Mouse (Mus musculus) C2C12 (cell line): ENCODE measurements at regions not wholly inside any gene's neighbourhood (a gene's known extent, or its start where the extent isn't known, plus 50 kb on each side); places are given as distances from the start of the nearest gene placed in this dataset.

Source experiments
- H3K27me3 ChIP-seq: one replicate; pipeline ENCODE4 v1.6.1; 2011; ENCODE audit not compliant: control insufficient read depth, insufficient read depth, insufficient read length
- H3K36me3 ChIP-seq: one replicate; pipeline ENCODE4 v1.6.1; 2011; ENCODE audit not compliant: control insufficient read depth, insufficient read depth
- H3K4me3 ChIP-seq: one replicate; pipeline ENCODE4 v1.5.1; 2011; ENCODE audit warnings: mild to moderate bottlenecking, control low read depth; ENCODE audit not compliant: poor library complexity, insufficient read depth, severe bottlenecking
- H3K79me2 ChIP-seq: one replicate; pipeline ENCODE4 v1.6.1; 2011; ENCODE audit not compliant: control insufficient read depth, insufficient read depth
- H3K79me3 ChIP-seq: one replicate; pipeline ENCODE4 v1.6.1; 2011; ENCODE audit warnings: low read depth, control low read depth
- H3ac ChIP-seq: one replicate; pipeline ENCODE3; 2011; ENCODE audit warnings: low read depth; ENCODE audit not compliant: control insufficient read depth, insufficient read length
- CEBPB ChIP-seq: IDR thresholded peaks from one replicate; pipeline ENCODE4 v1.6.1; 2011; ENCODE audit warnings: low read depth, mild to moderate bottlenecking, control low read depth, moderate library complexity
- CTCF ChIP-seq: IDR thresholded peaks from one replicate; pipeline ENCODE4 v1.5.1; 2011; ENCODE audit not compliant: control insufficient read depth, insufficient read depth, insufficient read length
- FOSL1 ChIP-seq: IDR thresholded peaks from one replicate; pipeline ENCODE4 v1.8.0; 2011; ENCODE audit warnings: mild to moderate bottlenecking, low read length; ENCODE audit not compliant: poor library complexity, insufficient read depth, severe bottlenecking
- MAX ChIP-seq: IDR thresholded peaks from one replicate; pipeline ENCODE4 v1.6.1; 2011; ENCODE audit warnings: mild to moderate bottlenecking, control low read depth
- MYOD1 ChIP-seq: IDR thresholded peaks from one replicate; pipeline ENCODE4 v1.6.1; 2011; ENCODE audit warnings: low read depth; ENCODE audit not compliant: control insufficient read depth, insufficient read length
- MYOG ChIP-seq: IDR thresholded peaks from one replicate; pipeline ENCODE4 v1.6.1; 2011; ENCODE audit not compliant: control insufficient read depth, insufficient read length; ENCODE audit errors: extremely low read depth
- USF1 ChIP-seq: IDR thresholded peaks from one replicate; pipeline ENCODE4 v1.6.1; 2011; ENCODE audit warnings: low read depth, mild to moderate bottlenecking, control low read depth, moderate library complexity

- H3K36me3 ChIP-seq, result no peaks in the 10 kb centered on the region
- no peak for TF ChIP-seq MYOD1
- no peak for TF ChIP-seq USF1
- TF ChIP-seq CEBPB, result no peak
- no peak for TF ChIP-seq FOSL1
- TF ChIP-seq MYOG, result no peak
- no peak for TF ChIP-seq CTCF
- no peak for TF ChIP-seq MAX
- H3ac ChIP-seq, result no peak overlapping the region
- no peaks in the 10 kb centered on the region for H3K79me2 ChIP-seq
- no peaks in the 10 kb centered on the region for H3K27me3 ChIP-seq
- H3K4me3 ChIP-seq, result no peak overlapping the region
- H3K79me3 ChIP-seq, result no peaks in the 10 kb centered on the region
Measured at GRCm38 (mm10) chr17:61452943-61453342, 1428.2 kb downstream of the Efna5 start.

GRCm38 (mm10) chr17:61426846-61427245 is 1454.3 kb downstream of the Efna5 start:
- no peak for TF ChIP-seq MYOG
- TF ChIP-seq MAX, result no peak
- TF ChIP-seq USF1, result no peak
- no peak for TF ChIP-seq CEBPB
- no peak for TF ChIP-seq CTCF
- TF ChIP-seq MYOD1, result no peak
- TF ChIP-seq FOSL1, result no peak

More at GRCm38 (mm10) chr17:61426846-61427245, 1454.3 kb downstream of the Efna5 start:
- H3K79me2 ChIP-seq, result no peaks in the 10 kb centered on the region
- no peaks in the 10 kb centered on the region for H3K79me3 ChIP-seq
- no peaks in the 10 kb centered on the region for H3K36me3 ChIP-seq
- no peaks in the 10 kb centered on the region for H3K27me3 ChIP-seq
- no peak overlapping the region for H3ac ChIP-seq
- no peak overlapping the region for H3K4me3 ChIP-seq
